Mouse (Mus musculus): ENCODE measurements around the gene Sash1. TPM values are rescaled to one million over a fixed set of nuclear protein-coding genes. Genes with fewer than 3 reads are reported as not detected.

Gene Sash1
- total RNA-seq, 2 experiments from 2014 or later, result 13.4 to 16.9 TPM

- DNase-seq, result no peak
Observed at GRCm38 (mm10) chr10:8898831-8899511, 13.1 kb upstream of the Sash1 start.

- DNase-seq, result no peak
Observed at GRCm38 (mm10) chr10:8898099-8898777, 12.4 kb upstream of the Sash1 start.

- DNase-seq, result no peak
Observed at GRCm38 (mm10) chr10:8894965-8895515, 9.2 kb upstream of the Sash1 start.

- no peak for DNase-seq
Observed at GRCm38 (mm10) chr10:8890511-8890910, 4.6 kb upstream of the Sash1 start.

GRCm38 (mm10) chr10:8889341-8889740, 3.5 kb upstream of the Sash1 start:
- DNase-seq, result no peak

GRCm38 (mm10) chr10:8886528-8886854, 621 bp upstream of the Sash1 start:
- no peak for DNase-seq

- DNase-seq, result no peak
Observed at GRCm38 (mm10) chr10:8885201-8885600, 669 bp downstream of the Sash1 start.

- no peak for DNase-seq
Observed at GRCm38 (mm10) chr10:8884565-8884964, 1.3 kb downstream of the Sash1 start.

- DNase-seq, result no peak
Observed at GRCm38 (mm10) chr10:8883686-8884085, 2.2 kb downstream of the Sash1 start.

GRCm38 (mm10) chr10:8881736-8882135, 4.1 kb downstream of the Sash1 start:
- DNase-seq, result no peak

- no peak for DNase-seq
Observed at GRCm38 (mm10) chr10:8880950-8881675, 4.8 kb downstream of the Sash1 start.

- no peak for DNase-seq
Observed at GRCm38 (mm10) chr10:8878824-8879223, 7.0 kb downstream of the Sash1 start.

- DNase-seq, result no peak
Observed at GRCm38 (mm10) chr10:8878381-8878780, 7.5 kb downstream of the Sash1 start.

GRCm38 (mm10) chr10:8873631-8874370, 12.1 kb downstream of the Sash1 start:
- DNase-seq, result no peak

GRCm38 (mm10) chr10:8872788-8873187, 13.1 kb downstream of the Sash1 start:
- DNase-seq, result no peak

- DNase-seq, result no peak
Observed at GRCm38 (mm10) chr10:8871935-8872334, 13.9 kb downstream of the Sash1 start.

GRCm38 (mm10) chr10:8870368-8870767, 15.5 kb downstream of the Sash1 start:
- DNase-seq, result peak; percentile 44

GRCm38 (mm10) chr10:8866062-8866642, 19.7 kb downstream of the Sash1 start:
- peak; percentile 80 for DNase-seq

GRCm38 (mm10) chr10:8860655-8861054, 25.2 kb downstream of the Sash1 start:
- no peak for DNase-seq

GRCm38 (mm10) chr10:8858718-8859117, 27.2 kb downstream of the Sash1 start:
- DNase-seq, result no peak

- no peak for DNase-seq
Observed at GRCm38 (mm10) chr10:8856942-8857341, 28.9 kb downstream of the Sash1 start.

GRCm38 (mm10) chr10:8853326-8853725, 32.5 kb downstream of the Sash1 start:
- DNase-seq, result no peak

Measured in gastrocnemius, postnatal 25 days (tissue).